In the genomic region with DNA sequence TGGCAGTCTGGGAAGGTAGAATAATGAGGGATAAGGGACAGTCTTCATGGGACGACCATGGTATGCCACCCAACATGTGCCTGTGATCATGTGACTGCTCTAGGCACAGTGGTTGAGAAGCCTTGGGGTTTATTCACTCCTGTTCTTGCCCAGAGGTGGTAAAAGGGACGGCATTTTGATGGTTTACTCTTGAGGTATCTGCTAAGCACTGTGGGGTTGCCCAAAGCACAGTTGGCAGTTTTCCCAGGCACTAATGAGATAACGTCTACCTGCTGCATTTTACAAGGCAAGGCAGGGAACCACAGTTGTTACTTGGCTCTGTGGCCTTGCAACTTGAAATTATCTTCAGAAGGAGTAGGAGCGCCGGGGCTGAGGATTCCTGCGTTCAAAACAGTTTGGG, we compare ENCODE assay signal across 20 mouse cellular contexts. TPM values are rescaled to one million over a fixed set of nuclear protein-coding genes. Genes with fewer than 3 reads are reported as not detected.
DNase-seq lines count a peak whose midpoint lies in the region; ATAC-seq and TF ChIP-seq lines count a peak whose summit lies in the region.
"Had no signal": no experiment of that assay in that cellular context is flagged by ENCODE, and none has a peak within 500 bp of the region (broad histone marks: within the 10 kb centered on the region; RNA-seq: fewer than 3 reads in every experiment).

No protein-coding gene starts in this region.

- no peak overlapping the region for H3K4me2 ChIP-seq in midbrain, embryonic 11.5 days
- H3K4me2 ChIP-seq in midbrain, embryonic 12.5 days (replicated peaks), result no peak overlapping the region
- H3K4me2 ChIP-seq in stomach, postnatal 0 days (replicated peaks; ENCODE audit: low read depth), result no peak overlapping the region
- no peak overlapping the region for H3K4me2 ChIP-seq in liver, embryonic 11.5 days
- H3K4me2 ChIP-seq: embryonic facial prominence, embryonic 12.5 days; heart, embryonic 11.5 days; liver, embryonic 15.5 days had no signal

- no peak for ATAC-seq in midbrain, embryonic 11.5 days (ENCODE audit: low FRiP score)
- 0 out of 2 replicates have a peak, but pooled peaks have one; percentile 38 for ATAC-seq in midbrain, embryonic 12.5 days (ENCODE audit: low FRiP score, low read depth)
- peak; percentile 68 for ATAC-seq in stomach, postnatal 0 days (ENCODE audit: low FRiP score, low TSS enrichment)
- no peak for ATAC-seq in liver, embryonic 11.5 days (replicated peaks; ENCODE audit: low FRiP score)
- ATAC-seq: activated CD4-positive, CD25-positive, alpha-beta regulatory T cell, adult 4 months had no signal

- 0 out of 2 replicates have a peak overlapping the region, but pooled peaks have one; percentile 13 for H3K27ac ChIP-seq in midbrain, embryonic 10.5 days (replicated peaks)
- no peak overlapping the region for H3K27ac ChIP-seq in midbrain, embryonic 11.5 days (ENCODE audit: low read depth, low read length)
- no peak overlapping the region for H3K27ac ChIP-seq in midbrain, embryonic 12.5 days (replicated peaks)
- H3K27ac ChIP-seq in stomach, postnatal 0 days (replicated peaks), result no peak overlapping the region
- no peak overlapping the region for H3K27ac ChIP-seq in liver, embryonic 11.5 days (ENCODE audit: low read depth, low read length)
- H3K27ac ChIP-seq: embryonic facial prominence, embryonic 12.5 days; liver, embryonic 15.5 days had no signal

- no peak for TF ChIP-seq EP300 in stomach, postnatal 0 days (optimal IDR thresholded peaks at IDR 0.05)

- peaks cover 11% of the 10 kb centered on the region for H3K4me1 ChIP-seq in midbrain, embryonic 10.5 days
- H3K4me1 ChIP-seq in midbrain, embryonic 11.5 days (ENCODE audit: control insufficient read depth, insufficient read depth, low read length), result peaks cover 4% of the 10 kb centered on the region; the same call in 1 of the 2 replicates
- H3K4me1 ChIP-seq in midbrain, embryonic 12.5 days, result peaks cover 10% of the 10 kb centered on the region
- no peaks in the 10 kb centered on the region for H3K4me1 ChIP-seq in stomach, postnatal 0 days (replicated peaks; ENCODE audit: control insufficient read depth, insufficient read depth)
- H3K4me1 ChIP-seq in liver, embryonic 11.5 days (replicated peaks; ENCODE audit: control insufficient read depth, insufficient read depth, low read length), result no peaks in the 10 kb centered on the region
- H3K4me1 ChIP-seq: liver, embryonic 15.5 days had no signal

- no peaks in the 10 kb centered on the region for H3K9me3 ChIP-seq in midbrain, embryonic 10.5 days (replicated peaks)
- H3K9me3 ChIP-seq in midbrain, embryonic 11.5 days (ENCODE audit: control insufficient read depth, low read length), result no peaks in the 10 kb centered on the region
- no peaks in the 10 kb centered on the region for H3K9me3 ChIP-seq in midbrain, embryonic 12.5 days
- H3K9me3 ChIP-seq in stomach, postnatal 0 days (ENCODE audit: control insufficient read depth, low read length), result no peaks in the 10 kb centered on the region
- no peaks in the 10 kb centered on the region for H3K9me3 ChIP-seq in liver, embryonic 11.5 days (ENCODE audit: control insufficient read depth, low read length)
- H3K9me3 ChIP-seq: embryonic facial prominence, embryonic 12.5 days; liver, embryonic 15.5 days had no signal

- H3K9ac ChIP-seq in midbrain, embryonic 11.5 days (ENCODE audit: low read length), result no peak overlapping the region
- no peak overlapping the region for H3K9ac ChIP-seq in midbrain, embryonic 12.5 days (replicated peaks)
- H3K9ac ChIP-seq in stomach, postnatal 0 days (ENCODE audit: low read length), result no peak overlapping the region
- no peak overlapping the region for H3K9ac ChIP-seq in liver, embryonic 11.5 days (ENCODE audit: low read depth, low read length)
- H3K9ac ChIP-seq: embryonic facial prominence, embryonic 12.5 days; liver, embryonic 15.5 days had no signal

- peaks cover 21% of the 10 kb centered on the region for H3K27me3 ChIP-seq in midbrain, embryonic 10.5 days (ENCODE audit: low read depth, poor library complexity, severe bottlenecking)
- H3K27me3 ChIP-seq in midbrain, embryonic 11.5 days (ENCODE audit: control insufficient read depth, insufficient read depth, low read length), result no peaks in the 10 kb centered on the region
- peaks cover 8% of the 10 kb centered on the region; the same call in 1 of the 2 replicates for H3K27me3 ChIP-seq in midbrain, embryonic 12.5 days
- H3K27me3 ChIP-seq in stomach, postnatal 0 days (ENCODE audit: control insufficient read depth, insufficient read depth, low read length), result no peaks in the 10 kb centered on the region
- peaks cover 11% of the 10 kb centered on the region for H3K27me3 ChIP-seq in liver, embryonic 11.5 days (replicated peaks; ENCODE audit: control insufficient read depth, insufficient read depth, low read length)
- H3K27me3 ChIP-seq: liver, embryonic 15.5 days had no signal

- WGBS in midbrain, embryonic 10.5 days, result 73% methylated on average over 6 of the region's 6 CpGs
- 69% methylated on average over 6 of the region's 6 CpGs for WGBS in midbrain, embryonic 11.5 days
- 65% methylated on average over 6 of the region's 6 CpGs for WGBS in midbrain, embryonic 12.5 days
- 50% methylated on average over 6 of the region's 6 CpGs for WGBS in stomach, postnatal 0 days
- WGBS in liver, embryonic 11.5 days, result 60% methylated on average over 6 of the region's 6 CpGs

- no peak for TF ChIP-seq CTCF in stomach, postnatal 0 days (IDR thresholded peaks at IDR 0.05; ENCODE audit: low read depth)

- H3K36me3 ChIP-seq in midbrain, embryonic 10.5 days, result no peaks in the 10 kb centered on the region
- no peaks in the 10 kb centered on the region for H3K36me3 ChIP-seq in midbrain, embryonic 11.5 days (ENCODE audit: control insufficient read depth, insufficient read depth, low read length)
- no peaks in the 10 kb centered on the region for H3K36me3 ChIP-seq in midbrain, embryonic 12.5 days
- no peaks in the 10 kb centered on the region for H3K36me3 ChIP-seq in stomach, postnatal 0 days (ENCODE audit: control insufficient read depth, insufficient read depth, low read length)
- no peaks in the 10 kb centered on the region for H3K36me3 ChIP-seq in liver, embryonic 11.5 days (ENCODE audit: control insufficient read depth, insufficient read depth, low read length)
- H3K36me3 ChIP-seq: embryonic facial prominence, embryonic 12.5 days; liver, embryonic 15.5 days had no signal

- H3K4me3 ChIP-seq in midbrain, embryonic 10.5 days, result no peak overlapping the region
- H3K4me3 ChIP-seq in midbrain, embryonic 11.5 days (ENCODE audit: low read depth, low read length), result no peak overlapping the region
- no peak overlapping the region for H3K4me3 ChIP-seq in midbrain, embryonic 12.5 days
- no peak overlapping the region for H3K4me3 ChIP-seq in stomach, postnatal 0 days (ENCODE audit: low read depth, low read length)
- H3K4me3 ChIP-seq in liver, embryonic 11.5 days (ENCODE audit: low read depth, low read length), result no peak overlapping the region
- H3K4me3 ChIP-seq: embryonic facial prominence, embryonic 12.5 days; liver, embryonic 15.5 days had no signal

- DNase-seq in cerebellum, postnatal 10 days, result peak; percentile 43 to 45
- DNase-seq in cerebellum, adult 9-10 months, result no peak
- DNase-seq in midbrain, embryonic 10.5 days (ENCODE audit: low spot score), result no peak
- DNase-seq in midbrain, embryonic 11.5 days (ENCODE audit: low spot score, missing footprints), result no peak
- DNase-seq in stomach, postnatal 0 days (ENCODE audit: low spot score), result peak; percentile 60
- DNase-seq in liver, embryonic 11.5 days (ENCODE audit: low spot score), result no peak
- no peak for DNase-seq in cerebellum, postnatal 4 days (ENCODE audit: low spot score in 2 of 2)
- DNase-seq: adrenal gland, postnatal 25 days; gastrocnemius, postnatal 25 days; kidney, adult 11 months; kidney, postnatal 25 days; left cerebral cortex, postnatal 4 days; lung, postnatal 10 days; retina, postnatal 1 day had no signal

RNA-seq across cellular contexts. Expression of gene Vsig8, which starts 15.9 kb away (rescaled TPM):
- polyA plus RNA-seq in midbrain, embryonic 10.5 days (2016; fragmentation: Nextera tagmentation; extraction: Ambion mirVana), result 0.17 TPM in 1 of 2 replicates, not detected in the other
- polyA plus RNA-seq in midbrain, embryonic 11.5 days (2014; fragmentation: Nextera tagmentation; extraction: Ambion mirVana), result 0.08 and 0.11 TPM in 2 replicates
- polyA plus RNA-seq in midbrain, embryonic 12.5 days (2016; fragmentation: Nextera tagmentation; extraction: Ambion mirVana), result 0.15 TPM in 1 of 2 replicates, not detected in the other
- polyA plus RNA-seq in stomach, postnatal 0 days (2015; fragmentation: Nextera tagmentation; extraction: Ambion mirVana), result 19.2 and 22.7 TPM in 2 replicates
- not detected in 2 replicates for polyA plus RNA-seq in liver, embryonic 11.5 days (2014; fragmentation: Nextera tagmentation; extraction: Ambion mirVana)
- polyA plus RNA-seq: activated CD4-positive, CD25-positive, alpha-beta regulatory T cell, adult 4 months; embryonic facial prominence, embryonic 12.5 days; heart, embryonic 11.5 days; liver, embryonic 15.5 days had no signal

RNA-seq across cellular contexts. Expression of gene Cfap45, which starts 19.2 kb away (rescaled TPM):
- polyA plus RNA-seq in midbrain, embryonic 10.5 days (2016; fragmentation: Nextera tagmentation; extraction: Ambion mirVana), result 1.0 and 1.7 TPM in 2 replicates
- polyA plus RNA-seq in midbrain, embryonic 11.5 days (2014; fragmentation: Nextera tagmentation; extraction: Ambion mirVana), result 1.0 and 1.1 TPM in 2 replicates
- 1.2 TPM in 2 replicates for polyA plus RNA-seq in midbrain, embryonic 12.5 days (2016; fragmentation: Nextera tagmentation; extraction: Ambion mirVana)
- 4.6 and 5.4 TPM in 2 replicates for polyA plus RNA-seq in stomach, postnatal 0 days (2015; fragmentation: Nextera tagmentation; extraction: Ambion mirVana)
- polyA plus RNA-seq in liver, embryonic 11.5 days (2014; fragmentation: Nextera tagmentation; extraction: Ambion mirVana), result 0.77 and 1.4 TPM in 2 replicates

RNA-seq across cellular contexts. Expression of gene Tagln2, which starts 40.0 kb away (rescaled TPM):
- polyA plus RNA-seq in midbrain, embryonic 10.5 days (2016; fragmentation: Nextera tagmentation; extraction: Ambion mirVana), result 70.8 and 79.2 TPM in 2 replicates
- polyA plus RNA-seq in midbrain, embryonic 11.5 days (2014; fragmentation: Nextera tagmentation; extraction: Ambion mirVana), result 36.3 and 39.1 TPM in 2 replicates
- polyA plus RNA-seq in midbrain, embryonic 12.5 days (2016; fragmentation: Nextera tagmentation; extraction: Ambion mirVana), result 37.0 and 45.9 TPM in 2 replicates
- polyA plus RNA-seq in stomach, postnatal 0 days (2015; fragmentation: Nextera tagmentation; extraction: Ambion mirVana), result 564 and 594 TPM in 2 replicates
- polyA plus RNA-seq in liver, embryonic 11.5 days (2014; fragmentation: Nextera tagmentation; extraction: Ambion mirVana), result 248 and 257 TPM in 2 replicates

RNA-seq across cellular contexts. Expression of gene Slamf8, which starts 50.5 kb away (rescaled TPM):
- not detected in 2 replicates for polyA plus RNA-seq in midbrain, embryonic 10.5 days (2016; fragmentation: Nextera tagmentation; extraction: Ambion mirVana)
- not detected in 2 replicates for polyA plus RNA-seq in midbrain, embryonic 11.5 days (2014; fragmentation: Nextera tagmentation; extraction: Ambion mirVana)
- not detected in 2 replicates for polyA plus RNA-seq in midbrain, embryonic 12.5 days (2016; fragmentation: Nextera tagmentation; extraction: Ambion mirVana)
- 0.12 TPM in 1 of 2 replicates, not detected in the other for polyA plus RNA-seq in stomach, postnatal 0 days (2015; fragmentation: Nextera tagmentation; extraction: Ambion mirVana)
- polyA plus RNA-seq in liver, embryonic 11.5 days (2014; fragmentation: Nextera tagmentation; extraction: Ambion mirVana), result not detected in 2 replicates
- polyA plus RNA-seq: embryonic facial prominence, embryonic 12.5 days; heart, embryonic 11.5 days; neural tube, embryonic 14.5 days had no signal

RNA-seq across cellular contexts. Expression of gene Igsf9, which starts 58.2 kb away (rescaled TPM):
- polyA plus RNA-seq in midbrain, embryonic 10.5 days (2016; fragmentation: Nextera tagmentation; extraction: Ambion mirVana), result 76.2 and 95.8 TPM in 2 replicates
- 48.8 and 49.7 TPM in 2 replicates for polyA plus RNA-seq in midbrain, embryonic 11.5 days (2014; fragmentation: Nextera tagmentation; extraction: Ambion mirVana)
- 86.1 and 99.3 TPM in 2 replicates for polyA plus RNA-seq in midbrain, embryonic 12.5 days (2016; fragmentation: Nextera tagmentation; extraction: Ambion mirVana)
- polyA plus RNA-seq in stomach, postnatal 0 days (2015; fragmentation: Nextera tagmentation; extraction: Ambion mirVana), result 16.7 and 19.9 TPM in 2 replicates
- 9.7 and 13.8 TPM in 2 replicates for polyA plus RNA-seq in liver, embryonic 11.5 days (2014; fragmentation: Nextera tagmentation; extraction: Ambion mirVana)
- polyA plus RNA-seq: activated CD4-positive, CD25-positive, alpha-beta regulatory T cell, adult 4 months had no signal

Comparison
In these comparisons a context has a peak if more than half of its experiments do, and no peak if none do; other contexts are left out.
1. DNase-seq: peak in cerebellum, postnatal 10 days (2 of 2) and stomach, postnatal 0 days (single experiment); none in cerebellum, adult 9-10 months (single experiment), midbrain, embryonic 10.5 days (single experiment), midbrain, embryonic 11.5 days (single experiment), liver, embryonic 11.5 days (single experiment) and cerebellum, postnatal 4 days (0 of 2).
2. ATAC-seq: peak in midbrain, embryonic 12.5 days (single experiment) and stomach, postnatal 0 days (single experiment); none in midbrain, embryonic 11.5 days (single experiment) and liver, embryonic 11.5 days (single experiment).
3. RNA of gene Vsig8, which starts 15.9 kb away (polyA plus RNA-seq): 19.2 to 22.7 TPM in stomach, postnatal 0 days; 0.17 TPM in midbrain, embryonic 10.5 days, 0.15 TPM in midbrain, embryonic 12.5 days, 0.08 to 0.11 TPM in midbrain, embryonic 11.5 days and not detected in liver, embryonic 11.5 days; every median in the first group is over 10 times any median in the second.